Mouse (Mus musculus) left cerebral cortex, postnatal 36 days (tissue): ENCODE measurements around the gene Gm14327. TPM values are rescaled to one million over a fixed set of nuclear protein-coding genes. Genes with fewer than 3 reads are reported as not detected.
"Not testable (repeated sequence)": the region's sequence is repeated elsewhere in the genome, so short reads cannot be mapped to it uniquely, and the experiment has no call there.

Experiments used
- DNase-seq, 2 experiments: peaks; one replicate each; pipeline ENCODE4 v3.0.0; 2021 to 2022; ENCODE audit warnings: low spot score in 2 of 2, mixed read lengths in 1 of 2
- intact Hi-C: fragments of 180-260 bp; cut with DNase I; formaldehyde crosslinking; loops from one replicate; pipeline ENCODE4 v1.15.1; 2025
- total RNA-seq, 2 experiments: library from RNA; stranded (reverse); gene quantifications; 2 replicates each; pipeline ENCODE4 v1.2.3; 2021

Gm14327 gene
- total RNA-seq = 1 to 10 TPM; 5.3 to 6.4 TPM

- intact Hi-C loops, DNase-seq: not testable (repeated sequence)
Observed at GRCm38 (mm10) chr2:177897046-177897578, at the start of gene Gm14327. TSS of gene Gm14327 (plus strand) at chr2:177897096.

GRCm38 (mm10) chr2:177862254-177862653 lies 34.6 kb upstream of the Gm14327 start:
- intact Hi-C loops, DNase-seq: not testable (repeated sequence)

GRCm38 (mm10) chr2:177887743-177888142 lies 9.2 kb upstream of the Gm14327 start:
- intact Hi-C loops, DNase-seq: not testable (repeated sequence)

GRCm38 (mm10) chr2:177898171-177898570 lies 1.3 kb downstream of the Gm14327 start:
- intact Hi-C loops, DNase-seq: not testable (repeated sequence)

GRCm38 (mm10) chr2:177903276-177903675 lies 6.4 kb downstream of the Gm14327 start:
- DNase-seq, intact Hi-C loops: not testable (repeated sequence)

GRCm38 (mm10) chr2:177925563-177926103 lies 28.7 kb downstream of the Gm14327 start, which contains the start of gene Zfp972:
TSS of gene Zfp972 (minus strand) at chr2:177925613.
- DNase-seq, intact Hi-C loops: not testable (repeated sequence)

Other genes starting within 250 kb of the Gm14327 start
- 10 to 100 TPM; 29.2 to 38.7 TPM for gene Gm14322, start 137.8 kb upstream of the Gm14327 start, total RNA-seq
- 100 to 1,000 TPM; 109 to 131 TPM for gene Gm14325, start 56.8 kb upstream of the Gm14327 start, total RNA-seq
- gene Zfp972, start 28.5 kb downstream of the Gm14327 start, total RNA-seq = 1 to 10 TPM in 1 of 2 experiments, under 1 TPM in 1; 0.84 to 1.1 TPM
- 10 to 100 TPM; 48.8 to 50.2 TPM for gene Gm14326, start 60.2 kb downstream of the Gm14327 start, total RNA-seq
- gene Zfp971, start 126.2 kb downstream of the Gm14327 start, total RNA-seq = 10 to 100 TPM; 19.6 to 22.0 TPM
- gene Zfp931, start 181.4 kb downstream of the Gm14327 start, total RNA-seq = 10 to 100 TPM; 18.6 to 24.1 TPM
- 100 to 1,000 TPM; 163 to 164 TPM for gene Phactr3, start 221.9 kb downstream of the Gm14327 start, total RNA-seq